In genomic region chr11:101255826-101256775, GRCm38 (mm10) we compare ENCODE assay signal across 20 mouse cellular contexts. TPM values are rescaled to one million over a fixed set of nuclear protein-coding genes. Genes with fewer than 3 reads are reported as not detected.
A peak's percentile ranks its signal among the peaks of the same experiment; 100 is the strongest.
DNase-seq lines count a peak whose midpoint lies in the region; ATAC-seq lines count a peak whose summit lies in the region.
"Had no signal": no experiment of that assay in that cellular context is flagged by ENCODE, and none has a peak within 500 bp of the region (broad histone marks: within the 10 kb centered on the region; RNA-seq: fewer than 3 reads in every experiment).

No protein-coding gene starts in this region.

- no peaks in the 10 kb centered on the region for H3K9me3 ChIP-seq in heart, embryonic 12.5 days (replicated peaks)
- H3K9me3 ChIP-seq: limb, embryonic 13.5 days; lung, embryonic 15.5 days; midbrain, embryonic 12.5 days had no signal

- no peak overlapping the region for H3K4me3 ChIP-seq in heart, embryonic 12.5 days
- H3K4me3 ChIP-seq: gastrocnemius, adult 2 months; limb, embryonic 13.5 days; lung, embryonic 15.5 days; midbrain, embryonic 12.5 days had no signal

- H3K4me1 ChIP-seq in heart, embryonic 12.5 days (replicated peaks), result peaks cover 60% of the 10 kb centered on the region

- ATAC-seq in heart, embryonic 12.5 days (ENCODE audit: insufficient number of reproducible peaks, low FRiP score), result no peak
- ATAC-seq: intestine, embryonic 16.5 days had no signal

- 62% methylated on average over 13 of the region's 13 CpGs for WGBS in heart, embryonic 12.5 days

- no peak overlapping the region for H3K4me2 ChIP-seq in heart, embryonic 12.5 days
- H3K4me2 ChIP-seq: hindbrain, embryonic 14.5 days; limb, embryonic 13.5 days; lung, embryonic 15.5 days; midbrain, embryonic 12.5 days had no signal

- H3K36me3 ChIP-seq in heart, embryonic 12.5 days, result peaks cover 18% of the 10 kb centered on the region

- peak overlapping the region; percentile 79 for H3K27ac ChIP-seq in heart, embryonic 12.5 days (ENCODE audit: poor library complexity, severe bottlenecking)
- H3K27ac ChIP-seq: gastrocnemius, adult 2 months; hindbrain, embryonic 14.5 days; limb, embryonic 13.5 days; lung, embryonic 15.5 days; midbrain, embryonic 12.5 days had no signal

- no peak overlapping the region for H3K9ac ChIP-seq in heart, embryonic 12.5 days
- H3K9ac ChIP-seq: hindbrain, embryonic 14.5 days; limb, embryonic 13.5 days; lung, embryonic 15.5 days; midbrain, embryonic 12.5 days had no signal

- H3K27me3 ChIP-seq in heart, embryonic 12.5 days (replicated peaks), result no peaks in the 10 kb centered on the region
- H3K27me3 ChIP-seq: lung, embryonic 15.5 days had no signal

- peak; percentile 14 for DNase-seq in adrenal gland, postnatal 14 days
- no peak for DNase-seq in adrenal gland, postnatal 36 days
- peak; percentile 95 for DNase-seq in adipocyte (ENCODE audit: low spot score)
- peak; percentile 39 for DNase-seq in heart, postnatal 4 days
- no peak for DNase-seq in gastrocnemius, postnatal 4 days (ENCODE audit: low spot score in 2 of 2)
- no peak for DNase-seq in gastrocnemius, postnatal 25 days
- no peak for DNase-seq in layer of hippocampus, adult 9-11 months
- DNase-seq: cerebellum, adult 2 months; gastrocnemius, adult 2 months; layer of hippocampus, postnatal 36 days; lung, postnatal 4 days; right cerebral cortex, postnatal 4 days; thymus, postnatal 25 days had no signal

RNA-seq across cellular contexts. Expression of gene Vps25, which starts 2.6 kb away (rescaled TPM):
- 116 and 120 TPM in 2 replicates for total RNA-seq in adrenal gland, postnatal 14 days (2021)
- 100 to 1,000 TPM in 1 of 2 experiments, 10 to 100 TPM in 1; 90.6 to 121 TPM for total RNA-seq in adrenal gland, postnatal 36 days (2021)
- 98.8 and 101 TPM in 2 replicates for polyA plus RNA-seq in heart, embryonic 12.5 days (2016; fragmentation: Nextera tagmentation; extraction: Ambion mirVana)
- total RNA-seq in heart, postnatal 4 days (2021), result 10 to 100 TPM; 87.6 to 88.7 TPM
- total RNA-seq in gastrocnemius, postnatal 4 days (2021), result 10 to 100 TPM; 48.6 to 48.8 TPM
- total RNA-seq in gastrocnemius, postnatal 25 days (2021), result 10 to 100 TPM; 31.8 to 36.4 TPM

RNA-seq across cellular contexts. Expression of gene Wnk4, which starts 4.3 kb away (rescaled TPM):
- total RNA-seq in adrenal gland, postnatal 14 days (2021), result 3.4 and 3.6 TPM in 2 replicates
- total RNA-seq in adrenal gland, postnatal 36 days (2021), result 1 to 10 TPM; 1.5 to 2.5 TPM
- 14.0 TPM in 2 replicates for polyA plus RNA-seq in heart, embryonic 12.5 days (2016; fragmentation: Nextera tagmentation; extraction: Ambion mirVana)
- 1 to 10 TPM; 4.5 to 7.2 TPM for total RNA-seq in heart, postnatal 4 days (2021)
- total RNA-seq in gastrocnemius, postnatal 4 days (2021), result 1 to 10 TPM in 1 of 2 experiments, under 1 TPM in 1; 0.83 to 1.7 TPM
- under 1 TPM in 1 of 2 experiments, not detected in 1; 0.48 TPM for total RNA-seq in gastrocnemius, postnatal 25 days (2021)

RNA-seq across cellular contexts. Expression of gene Ramp2, which starts 10.3 kb away (rescaled TPM):
- 107 and 145 TPM in 2 replicates for total RNA-seq in adrenal gland, postnatal 14 days (2021)
- total RNA-seq in adrenal gland, postnatal 36 days (2021), result 10 to 100 TPM; 39.5 to 61.8 TPM
- polyA plus RNA-seq in heart, embryonic 12.5 days (2016; fragmentation: Nextera tagmentation; extraction: Ambion mirVana), result 233 and 245 TPM in 2 replicates
- 100 to 1,000 TPM; 122 to 134 TPM for total RNA-seq in heart, postnatal 4 days (2021)
- 10 to 100 TPM; 82.6 to 85.8 TPM for total RNA-seq in gastrocnemius, postnatal 4 days (2021)
- 10 to 100 TPM; 31.8 to 51.8 TPM for total RNA-seq in gastrocnemius, postnatal 25 days (2021)
- total RNA-seq: monocyte, adult 5-6 weeks had no signal

RNA-seq across cellular contexts. Expression of gene Cntd1, which starts 22.7 kb away (rescaled TPM):
- total RNA-seq in adrenal gland, postnatal 14 days (2021), result 0.44 and 0.86 TPM in 2 replicates
- total RNA-seq in adrenal gland, postnatal 36 days (2021), result under 1 TPM; 0.23 to 0.26 TPM
- 0.81 and 1.5 TPM in 2 replicates for polyA plus RNA-seq in heart, embryonic 12.5 days (2016; fragmentation: Nextera tagmentation; extraction: Ambion mirVana)
- total RNA-seq in heart, postnatal 4 days (2021), result under 1 TPM; 0.41 to 0.47 TPM
- total RNA-seq in gastrocnemius, postnatal 4 days (2021), result under 1 TPM; 0.32 to 0.39 TPM
- under 1 TPM; 0.21 to 0.28 TPM for total RNA-seq in gastrocnemius, postnatal 25 days (2021)
- total RNA-seq: monocyte, adult 5-6 weeks had no signal

RNA-seq across cellular contexts. Expression of gene Coa3, which starts 22.8 kb away (rescaled TPM):
- 79.4 and 80.1 TPM in 2 replicates for total RNA-seq in adrenal gland, postnatal 14 days (2021)
- 10 to 100 TPM; 69.2 to 75.4 TPM for total RNA-seq in adrenal gland, postnatal 36 days (2021)
- polyA plus RNA-seq in heart, embryonic 12.5 days (2016; fragmentation: Nextera tagmentation; extraction: Ambion mirVana), result 165 and 171 TPM in 2 replicates
- 10 to 100 TPM; 86.3 to 90.1 TPM for total RNA-seq in heart, postnatal 4 days (2021)
- total RNA-seq in gastrocnemius, postnatal 4 days (2021), result 10 to 100 TPM; 59.8 to 71.2 TPM
- 10 to 100 TPM; 67.4 to 68.7 TPM for total RNA-seq in gastrocnemius, postnatal 25 days (2021)

Comparison
In these comparisons a context has a peak if more than half of its experiments do, and no peak if none do; other contexts are left out.
1. DNase-seq: peak in adrenal gland, postnatal 14 days (single experiment), adipocyte (single experiment) and heart, postnatal 4 days (single experiment); none in adrenal gland, postnatal 36 days (0 of 2), gastrocnemius, postnatal 4 days (0 of 2), gastrocnemius, postnatal 25 days (single experiment) and layer of hippocampus, adult 9-11 months (single experiment).